Mouse (Mus musculus) bone marrow, adult 2 months (tissue): ENCODE measurements around the gene Ltbp4. TPM values are rescaled to one million over a fixed set of nuclear protein-coding genes. Genes with fewer than 3 reads are reported as not detected.

Source experiments
- H3K27ac ChIP-seq: fragments of 200-500 bp; 2 replicates; pipeline ENCODE4 v1.5.1; 2012; ENCODE audit warnings: low read depth, mild to moderate bottlenecking, control low read depth, inconsistent platforms, low read length; ENCODE audit not compliant: control insufficient read depth, poor library complexity, insufficient read depth
- H3K4me1 ChIP-seq: fragments of 200-500 bp; 2 replicates; pipeline ENCODE4 v1.6.1; 2011; ENCODE audit warnings: low read length; ENCODE audit not compliant: control insufficient read depth, insufficient read depth
- H3K4me3 ChIP-seq: fragments of 200-500 bp; replicated peaks from 2 replicates; pipeline ENCODE3; 2011; ENCODE audit warnings: mild to moderate bottlenecking, low read depth, low read length, control low read depth; ENCODE audit not compliant: control insufficient read depth
- CTCF ChIP-seq: fragments of 200-500 bp; IDR thresholded peaks from 2 replicates; pipeline ENCODE4 v1.5.1; 2011; ENCODE audit warnings: low read length, control low read depth; ENCODE audit not compliant: control insufficient read depth, insufficient read depth
- POLR2A ChIP-seq: fragments of 200-500 bp; IDR thresholded peaks from 2 replicates; pipeline ENCODE4 v1.6.1; 2011; ENCODE audit warnings: low read depth, mild to moderate bottlenecking, control low read depth, low read length, borderline replicate concordance; ENCODE audit not compliant: control insufficient read depth
- WGBS: fragments of 180-500 bp; shearing (Covaris S2); methylation state at CpG from one replicate; pipeline ENCODE4 v1.1.7; 2018; 5-methylcytosine and 5-hydroxymethylcytosine counted together
- polyA plus RNA-seq: library from polyadenylated mRNA; stranded (reverse); fragments of >200 nt; gene quantifications from 2 replicates; pipeline ENCODE4 v1.2.4, GENCODE M21; 2011; ENCODE audit warnings: low replicate concordance; ENCODE audit not compliant: missing spikeins, insufficient read depth, insufficient read length

The Ltbp4 gene
- polyA plus RNA-seq, 1 experiment: 5.8 TPM

GRCm38 (mm10) chr7:27259771-27260170 is 77.7 kb downstream of the Ltbp4 start:
- Histone ChIP-seq H3K4me3 (peak overlapping the region; percentile 18), H3K27ac (no peak overlapping the region), H3K4me1 (peaks cover 2% of the 10 kb centered on the region; the same call in 1 of the 2 replicates)
- no peak for TF ChIP-seq CTCF
- TF ChIP-seq POLR2A: no peak
- WGBS: 27% methylated on average over 5 of the region's 5 CpGs

GRCm38 (mm10) chr7:27259271-27259721 is 78.2 kb downstream of the Ltbp4 start:
- no peak for TF ChIP-seq CTCF
- TF ChIP-seq POLR2A: no peak
- Histone ChIP-seq H3K4me1 (peaks cover 2% of the 10 kb centered on the region; the same call in 1 of the 2 replicates), H3K27ac (no peak overlapping the region), H3K4me3 (peak overlapping the region; percentile 42)
- 23% methylated on average over 9 of the region's 9 CpGs for WGBS

DNA sequence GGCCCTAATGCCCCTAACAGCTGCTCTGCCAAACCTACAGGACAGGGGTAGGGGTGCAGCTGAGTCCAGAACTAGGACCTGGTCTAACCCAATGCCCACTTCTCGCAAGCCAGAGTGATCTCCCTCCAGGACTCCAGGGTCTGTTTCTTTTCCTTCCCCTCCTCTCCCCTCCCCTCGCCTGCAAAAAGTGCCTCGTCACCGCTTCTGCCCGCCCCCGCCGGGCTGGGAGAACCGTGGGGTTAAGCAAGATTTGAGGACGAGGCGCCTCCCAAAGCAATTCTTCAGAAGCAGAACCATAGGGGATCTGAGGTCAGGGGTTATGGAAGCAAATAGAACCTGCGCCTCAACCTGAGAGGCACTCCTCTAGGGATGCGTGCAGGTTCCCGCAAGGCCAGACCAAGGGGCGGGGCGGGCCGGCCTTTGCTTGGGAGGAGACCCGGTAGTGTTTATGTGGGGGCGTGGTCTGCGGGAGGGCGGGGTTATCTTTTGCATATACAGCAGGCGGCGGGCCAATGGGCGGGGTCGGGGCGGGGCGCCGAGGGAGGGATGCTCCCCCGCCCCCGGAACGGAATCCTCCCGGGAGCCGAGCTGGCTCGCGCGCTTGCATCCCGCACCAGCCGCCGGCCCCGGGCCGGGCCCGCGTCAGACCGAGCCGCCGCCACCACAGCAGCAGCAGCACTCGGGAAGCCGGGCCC is 79.1 kb downstream of the Ltbp4 start, which contains the start of gene Numbl:
Gene Numbl (plus strand): TSS at position 229 of the 695 bp plus-strand sequence.
- Histone ChIP-seq H3K4me1 (peaks cover 2% of the 10 kb centered on the region; the same call in 1 of the 2 replicates), H3K27ac (peak within 1 kb of the TSS; percentile 81), H3K4me3 (peak within 1 kb of the TSS; percentile 81)
- under 1% methylated on average over 47 of the region's 47 CpGs for WGBS
- no peak for TF ChIP-seq CTCF
- TF ChIP-seq POLR2A: 0 out of 2 replicates have a peak, but pooled peaks have one; percentile 9

DNA sequence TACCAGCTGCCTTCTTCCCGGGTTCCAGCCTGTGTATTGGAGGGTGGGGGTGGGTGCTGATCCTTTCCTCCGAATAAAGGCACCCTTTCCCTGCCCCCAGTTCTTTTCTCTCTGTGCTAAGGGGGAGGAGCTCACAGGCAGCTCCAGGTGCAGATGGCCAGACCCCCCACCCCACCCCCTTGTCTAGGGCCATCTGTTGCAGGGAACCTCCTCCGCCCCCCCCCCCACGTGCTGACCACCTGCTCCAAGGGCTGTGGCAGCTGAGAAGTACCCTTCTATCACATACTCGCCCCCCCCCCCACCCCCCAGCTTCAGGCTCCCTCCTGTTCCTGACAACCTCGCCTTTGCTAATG is 79.7 kb downstream of the Ltbp4 start:
- Histone ChIP-seq H3K4me1 (peaks cover 2% of the 10 kb centered on the region; the same call in 1 of the 2 replicates), H3K27ac (peak overlapping the region; percentile 81), H3K4me3 (peak overlapping the region; percentile 81)
- TF ChIP-seq POLR2A (no peak), CTCF (no peak)
- WGBS: 9% methylated on average over 6 of the region's 6 CpGs

- TF ChIP-seq CTCF (no peak), POLR2A (no peak)
- Histone ChIP-seq H3K27ac (no peak overlapping the region), H3K4me3 (no peak overlapping the region), H3K4me1 (peaks cover 2% of the 10 kb centered on the region; the same call in 1 of the 2 replicates)
- WGBS: 55% methylated on average over 27 of the region's 27 CpGs
Observed at GRCm38 (mm10) chr7:27257046-27257851, 80.2 kb downstream of the Ltbp4 start.

DNA sequence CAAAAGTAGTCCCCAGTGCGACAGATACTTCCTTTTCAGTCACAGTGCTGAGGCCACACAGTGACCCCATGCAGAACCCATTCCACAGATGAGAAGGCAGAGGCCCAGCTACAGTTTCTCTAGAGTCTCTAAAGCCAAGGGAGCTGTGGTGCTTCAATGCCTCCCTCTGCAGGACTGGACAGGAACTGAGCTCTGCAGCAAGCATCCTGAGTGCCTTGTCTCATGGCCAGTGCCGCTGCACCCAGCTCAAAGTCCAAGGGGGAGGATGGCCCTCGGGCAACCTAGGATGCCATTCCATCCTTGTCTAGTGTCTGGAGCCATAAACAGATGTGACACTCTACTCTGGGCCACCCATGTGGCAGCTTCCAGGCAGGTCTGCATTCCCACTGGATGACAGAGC is 81.8 kb downstream of the Ltbp4 start:
- Histone ChIP-seq H3K4me3 (no peak overlapping the region), H3K4me1 (peaks cover 4% of the 10 kb centered on the region; the same call in 1 of the 2 replicates), H3K27ac (no peak overlapping the region)
- TF ChIP-seq POLR2A (no peak), CTCF (peak; percentile 25; the same call in 1 of the 2 replicates)
- 80% methylated on average over 3 of the region's 3 CpGs for WGBS

Other genes with a start within 250 kb of the Ltbp4 start
- gene Cyp2f2, start 217.8 kb downstream of the Ltbp4 start, polyA plus RNA-seq: 2.8 and 4.9 TPM in 2 replicates
- gene Cyp2t4, start 184.0 kb downstream of the Ltbp4 start, polyA plus RNA-seq: not detected in 2 replicates
- gene Egln2, start 170.9 kb downstream of the Ltbp4 start, polyA plus RNA-seq: 50.9 and 92.5 TPM in 2 replicates
- 35.7 and 73.7 TPM in 2 replicates for gene Rab4b, start 158.8 kb downstream of the Ltbp4 start, polyA plus RNA-seq
- gene Gm21983, start 156.6 kb downstream of the Ltbp4 start, polyA plus RNA-seq: not detected in 2 replicates
- not detected in 2 replicates for gene Mia, start 156.5 kb downstream of the Ltbp4 start, polyA plus RNA-seq
- 1.6 and 2.5 TPM in 2 replicates for gene BC024978, start 141.9 kb downstream of the Ltbp4 start, polyA plus RNA-seq
- gene Snrpa, start 141.4 kb downstream of the Ltbp4 start, polyA plus RNA-seq: 99.4 and 100.0 TPM in 2 replicates
- 0.50 and 2.5 TPM in 2 replicates for gene Itpkc, start 109.0 kb downstream of the Ltbp4 start, polyA plus RNA-seq
- gene Coq8b, start 104.7 kb downstream of the Ltbp4 start, polyA plus RNA-seq: 12.2 and 17.3 TPM in 2 replicates
- 2.4 and 3.2 TPM in 2 replicates for gene Numbl, start 79.3 kb downstream of the Ltbp4 start, polyA plus RNA-seq
- 44.6 and 80.0 TPM in 2 replicates for gene Shkbp1, start 18.3 kb upstream of the Ltbp4 start, polyA plus RNA-seq
- gene Gm20479, start 19.7 kb upstream of the Ltbp4 start, polyA plus RNA-seq: not detected in 2 replicates
- 0.11 and 0.62 TPM in 2 replicates for gene Sptbn4, start 110.0 kb upstream of the Ltbp4 start, polyA plus RNA-seq
- gene Blvrb, start 110.3 kb upstream of the Ltbp4 start, polyA plus RNA-seq: 323 and 400 TPM in 2 replicates
- gene Sertad3, start 136.1 kb upstream of the Ltbp4 start, polyA plus RNA-seq: 34.3 and 61.0 TPM in 2 replicates
- gene Sertad1, start 149.2 kb upstream of the Ltbp4 start, polyA plus RNA-seq: 20.9 and 33.8 TPM in 2 replicates
- gene Prx, start 161.6 kb upstream of the Ltbp4 start, polyA plus RNA-seq: 0.79 and 3.4 TPM in 2 replicates
- gene Hipk4, start 185.6 kb upstream of the Ltbp4 start, polyA plus RNA-seq: 0.45 and 0.77 TPM in 2 replicates
- gene Pld3, start 215.5 kb upstream of the Ltbp4 start, polyA plus RNA-seq: 27.9 and 52.2 TPM in 2 replicates
- 8.1 and 19.0 TPM in 2 replicates for gene 2310022A10Rik, start 215.5 kb upstream of the Ltbp4 start, polyA plus RNA-seq